8 mouse cellular contexts compared by ENCODE assay signal in the genomic region with DNA sequence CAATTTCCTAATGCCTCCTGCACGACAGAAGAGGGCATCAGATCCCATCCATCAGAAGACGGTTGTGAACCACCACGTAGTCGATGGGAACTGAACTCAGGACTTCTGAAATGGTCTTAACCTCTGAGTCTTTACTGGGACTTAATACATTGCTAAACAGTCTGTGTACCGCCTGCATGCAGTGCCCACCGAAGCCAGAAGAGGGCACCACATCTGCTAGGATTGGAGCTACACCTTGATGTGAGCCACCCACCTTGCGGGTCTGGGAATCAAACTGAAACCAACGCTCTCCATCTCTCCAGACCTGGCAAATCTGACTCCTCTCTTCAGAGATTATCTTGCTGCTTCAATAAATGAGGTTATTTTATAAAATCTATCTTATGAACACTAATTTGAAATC. TPM values are rescaled to one million over a fixed set of nuclear protein-coding genes. Genes with fewer than 3 reads are reported as not detected.
DNase-seq lines count a peak whose midpoint lies in the region; ATAC-seq and TF ChIP-seq lines count a peak whose summit lies in the region.

No protein-coding gene starts in this region.

- H3K4me1 ChIP-seq in kidney, adult 2 months (ENCODE audit: control insufficient read depth, insufficient read depth, low read length), result peaks cover 17% of the 10 kb centered on the region
- H3K4me1 ChIP-seq in kidney, embryonic 15.5 days, result peaks cover 35% of the 10 kb centered on the region
- H3K4me1 ChIP-seq in embryonic facial prominence, embryonic 11.5 days (ENCODE audit: control insufficient read depth, insufficient read depth, low read length), result no peaks in the 10 kb centered on the region
- H3K4me1 ChIP-seq in limb, embryonic 11.5 days (ENCODE audit: control insufficient read depth, insufficient read depth, low read length), result no peaks in the 10 kb centered on the region

- no peak overlapping the region for H3K27ac ChIP-seq in kidney, adult 2 months (ENCODE audit: insufficient read depth, low read depth, low read length)
- H3K27ac ChIP-seq in kidney, embryonic 15.5 days, result no peak overlapping the region
- H3K27ac ChIP-seq in embryonic facial prominence, embryonic 11.5 days (replicated peaks; ENCODE audit: low read depth, low read length), result no peak overlapping the region
- no peak overlapping the region for H3K27ac ChIP-seq in limb, embryonic 11.5 days (replicated peaks; ENCODE audit: low read depth, low read length)

- no peak overlapping the region for H3K4me3 ChIP-seq in kidney, adult 2 months (ENCODE audit: insufficient read depth, low read depth, low read length)
- H3K4me3 ChIP-seq in kidney, embryonic 15.5 days (replicated peaks), result no peak overlapping the region
- H3K4me3 ChIP-seq in embryonic facial prominence, embryonic 11.5 days (ENCODE audit: low read depth, low read length), result no peak overlapping the region
- no peak overlapping the region for H3K4me3 ChIP-seq in limb, embryonic 11.5 days (ENCODE audit: low read depth, low read length)

- H3K9me3 ChIP-seq in kidney, embryonic 15.5 days (replicated peaks), result no peaks in the 10 kb centered on the region
- no peaks in the 10 kb centered on the region for H3K9me3 ChIP-seq in embryonic facial prominence, embryonic 11.5 days (replicated peaks; ENCODE audit: control insufficient read depth, low read length)
- no peaks in the 10 kb centered on the region for H3K9me3 ChIP-seq in limb, embryonic 11.5 days (ENCODE audit: control insufficient read depth, low read length)

- no peaks in the 10 kb centered on the region for H3K27me3 ChIP-seq in kidney, adult 2 months (replicated peaks; ENCODE audit: control insufficient read depth, insufficient read depth, low read length)
- no peaks in the 10 kb centered on the region for H3K27me3 ChIP-seq in kidney, embryonic 15.5 days
- H3K27me3 ChIP-seq in embryonic facial prominence, embryonic 11.5 days (ENCODE audit: control insufficient read depth, insufficient read depth, low read length), result no peaks in the 10 kb centered on the region
- no peaks in the 10 kb centered on the region for H3K27me3 ChIP-seq in limb, embryonic 11.5 days (ENCODE audit: control insufficient read depth, insufficient read depth, low read length)

- WGBS in kidney, adult 2 months, result 89% methylated on average over 8 of the region's 8 CpGs
- 85% methylated on average over 8 of the region's 8 CpGs for WGBS in kidney, embryonic 15.5 days
- 92% methylated on average over 8 of the region's 8 CpGs for WGBS in embryonic facial prominence, embryonic 11.5 days
- 82% methylated on average over 8 of the region's 8 CpGs for WGBS in limb, embryonic 11.5 days

- ATAC-seq in kidney, embryonic 15.5 days (replicated peaks; ENCODE audit: low FRiP score), result no peak
- no peak for ATAC-seq in embryonic facial prominence, embryonic 11.5 days (replicated peaks; ENCODE audit: insufficient number of reproducible peaks, low FRiP score, low TSS enrichment, low read depth)
- ATAC-seq in limb, embryonic 11.5 days (ENCODE audit: insufficient number of reproducible peaks, low FRiP score, low TSS enrichment, low read depth), result no peak
- no peak for ATAC-seq in frontal cortex, adult (ENCODE audit: low TSS enrichment)

- no peak overlapping the region for H3K4me2 ChIP-seq in kidney, embryonic 15.5 days
- H3K4me2 ChIP-seq in embryonic facial prominence, embryonic 11.5 days (ENCODE audit: low read depth, low read length), result no peak overlapping the region
- H3K4me2 ChIP-seq in limb, embryonic 11.5 days (ENCODE audit: low read depth, severe bottlenecking), result no peak overlapping the region

- H3K36me3 ChIP-seq in kidney, adult 2 months (ENCODE audit: control insufficient read depth, insufficient read depth, low read length), result no peaks in the 10 kb centered on the region
- H3K36me3 ChIP-seq in kidney, embryonic 15.5 days, result no peaks in the 10 kb centered on the region
- H3K36me3 ChIP-seq in embryonic facial prominence, embryonic 11.5 days (replicated peaks; ENCODE audit: control insufficient read depth, insufficient read depth, low read depth, low read length), result no peaks in the 10 kb centered on the region; the same call in 1 of the 2 replicates
- H3K36me3 ChIP-seq in limb, embryonic 11.5 days (ENCODE audit: control insufficient read depth, insufficient read depth, low read length), result no peaks in the 10 kb centered on the region

- H3K9ac ChIP-seq in kidney, embryonic 15.5 days, result no peak overlapping the region
- no peak overlapping the region for H3K9ac ChIP-seq in embryonic facial prominence, embryonic 11.5 days (replicated peaks; ENCODE audit: low read length)
- H3K9ac ChIP-seq in limb, embryonic 11.5 days (ENCODE audit: low read length), result no peak overlapping the region

- peak; percentile 55 for TF ChIP-seq CTCF in kidney, adult 2 months (conservative IDR thresholded peaks at IDR 0.05; ENCODE audit: insufficient read depth, insufficient read length, low read depth, low read length)

- TF ChIP-seq POLR2A in kidney, adult 2 months (IDR thresholded peaks at IDR 0.05; ENCODE audit: low read depth, low read length), result no peak

- peak; percentile 42 for DNase-seq in kidney, adult 2 months
- DNase-seq in CD4-positive helper T cell, adult 2 months (ENCODE audit: low read depth, low spot score), result peak; percentile 55
- DNase-seq in MN1 (ENCODE audit: low spot score), result peak; percentile 25
- peak; percentile 43 for DNase-seq in embryonic facial prominence, embryonic 11.5 days (ENCODE audit: low spot score)
- peak; percentile 66 for DNase-seq in limb, embryonic 11.5 days (ENCODE audit: low spot score)
- DNase-seq in spleen, postnatal 36 days (ENCODE audit: low spot score in 2 of 2), result peak; percentile 10 to 36

RNA-seq across cellular contexts. Expression of gene Rnf2, which starts 3.7 kb away (rescaled TPM):
- 13.8 and 16.4 TPM in 2 replicates for polyA plus RNA-seq in kidney, adult 2 months (2012; rRNA removed)
- polyA plus RNA-seq in kidney, embryonic 15.5 days (2015; fragmentation: Nextera tagmentation; extraction: Ambion mirVana), result 91.4 and 94.8 TPM in 2 replicates
- 140 and 160 TPM in 2 replicates for polyA plus RNA-seq in embryonic facial prominence, embryonic 11.5 days (2014; fragmentation: Nextera tagmentation; extraction: Ambion mirVana)
- 121 and 131 TPM in 2 replicates for polyA plus RNA-seq in limb, embryonic 11.5 days (2014; fragmentation: Nextera tagmentation; extraction: Ambion mirVana)
